10 mouse cellular contexts compared by ENCODE assay signal in the genomic region with DNA sequence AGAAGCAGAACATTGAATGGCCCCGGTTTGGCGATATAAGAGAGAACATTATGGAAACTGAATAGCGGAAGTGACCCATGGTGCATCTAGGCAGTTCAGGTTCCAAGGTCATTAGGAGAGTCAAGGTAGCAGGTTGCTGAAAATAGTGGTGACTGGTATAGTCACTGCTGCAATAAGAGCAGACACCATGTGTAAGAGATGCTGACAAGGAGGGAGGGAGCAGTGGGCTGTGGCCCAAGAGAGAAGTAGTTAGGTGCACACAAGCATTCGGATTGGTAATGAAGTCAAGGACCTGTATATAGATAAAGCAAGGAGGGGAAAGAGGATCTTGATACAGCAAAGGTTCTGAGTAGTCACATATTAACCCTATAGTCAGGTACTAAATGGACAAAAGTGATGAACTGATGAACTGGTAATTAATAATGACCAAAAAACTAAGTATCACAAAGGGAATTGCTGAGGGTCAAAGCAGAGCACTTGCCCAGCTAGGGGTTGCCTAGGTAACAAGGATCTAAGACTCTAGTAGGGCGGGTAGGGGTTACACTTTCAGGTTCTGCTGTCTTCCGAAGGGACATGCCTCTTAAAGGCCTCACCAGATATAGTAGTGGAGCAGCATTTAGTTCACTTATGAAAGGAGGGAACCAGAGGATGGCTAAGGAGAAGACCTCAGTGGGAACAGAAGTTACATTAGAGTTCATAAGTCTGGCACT.
DNase-seq lines count a peak whose midpoint lies in the region; ATAC-seq and TF ChIP-seq lines count a peak whose summit lies in the region.
"Had no signal": no experiment of that assay in that cellular context is flagged by ENCODE, and none has a peak within 500 bp of the region (broad histone marks: within the 10 kb centered on the region; RNA-seq: fewer than 3 reads in every experiment).

No protein-coding gene starts in this region.

- no peaks in the 10 kb centered on the region for H3K27me3 ChIP-seq in heart, embryonic 10.5 days (ENCODE audit: insufficient read depth, poor library complexity, severe bottlenecking)
- H3K27me3 ChIP-seq in midbrain, embryonic 11.5 days (ENCODE audit: control insufficient read depth, insufficient read depth, low read length): no peaks in the 10 kb centered on the region
- H3K27me3 ChIP-seq in midbrain, postnatal 0 days (ENCODE audit: insufficient read depth, low read length): 0 out of 2 replicates have a peak, but pooled peaks cover 3% of the 10 kb centered on the region
- H3K27me3 ChIP-seq in embryonic facial prominence, embryonic 14.5 days (replicated peaks; ENCODE audit: control insufficient read depth, insufficient read depth, low read length): no peaks in the 10 kb centered on the region
- no peaks in the 10 kb centered on the region for H3K27me3 ChIP-seq in neural tube, embryonic 14.5 days (ENCODE audit: control insufficient read depth, insufficient read depth, low read length)
- H3K27me3 ChIP-seq in kidney, embryonic 14.5 days (ENCODE audit: control insufficient read depth, insufficient read depth, low read length): no peaks in the 10 kb centered on the region

- H3K9ac ChIP-seq in midbrain, embryonic 11.5 days (ENCODE audit: low read length): no peak overlapping the region
- H3K9ac ChIP-seq in midbrain, postnatal 0 days (replicated peaks; ENCODE audit: low read length, poor library complexity, severe bottlenecking): no peak overlapping the region
- H3K9ac ChIP-seq in embryonic facial prominence, embryonic 14.5 days (ENCODE audit: low read depth, low read length): no peak overlapping the region
- no peak overlapping the region for H3K9ac ChIP-seq in neural tube, embryonic 14.5 days (replicated peaks; ENCODE audit: low read depth, low read length)
- H3K9ac ChIP-seq in kidney, embryonic 14.5 days (ENCODE audit: low read depth, low read length): no peak overlapping the region

- H3K4me1 ChIP-seq in heart, embryonic 10.5 days: peaks cover 19% of the 10 kb centered on the region
- H3K4me1 ChIP-seq in midbrain, embryonic 11.5 days (ENCODE audit: control insufficient read depth, insufficient read depth, low read length): no peaks in the 10 kb centered on the region; the same call in 1 of the 2 replicates
- H3K4me1 ChIP-seq in midbrain, postnatal 0 days (ENCODE audit: insufficient read depth, low read length): no peaks in the 10 kb centered on the region
- H3K4me1 ChIP-seq in embryonic facial prominence, embryonic 14.5 days (ENCODE audit: control insufficient read depth, insufficient read depth, low read length): no peaks in the 10 kb centered on the region
- no peaks in the 10 kb centered on the region for H3K4me1 ChIP-seq in neural tube, embryonic 14.5 days (ENCODE audit: control insufficient read depth, insufficient read depth, low read length)
- 0 out of 2 replicates have a peak, but pooled peaks cover 8% of the 10 kb centered on the region for H3K4me1 ChIP-seq in kidney, embryonic 14.5 days (ENCODE audit: control insufficient read depth, insufficient read depth, low read length)

- no peak for TF ChIP-seq CTCF in midbrain, postnatal 0 days (IDR thresholded peaks at IDR 0.05)

- no peaks in the 10 kb centered on the region for H3K9me3 ChIP-seq in heart, embryonic 10.5 days
- H3K9me3 ChIP-seq in midbrain, embryonic 11.5 days (ENCODE audit: control insufficient read depth, low read length): peaks cover 4% of the 10 kb centered on the region; the same call in 1 of the 2 replicates
- H3K9me3 ChIP-seq in midbrain, postnatal 0 days (ENCODE audit: low read length): no peaks in the 10 kb centered on the region
- peaks cover 14% of the 10 kb centered on the region for H3K9me3 ChIP-seq in embryonic facial prominence, embryonic 14.5 days (ENCODE audit: control insufficient read depth, low read length)
- peaks cover 2% of the 10 kb centered on the region; the same call in 1 of the 2 replicates for H3K9me3 ChIP-seq in neural tube, embryonic 14.5 days (ENCODE audit: control insufficient read depth, low read length)
- H3K9me3 ChIP-seq in kidney, embryonic 14.5 days (ENCODE audit: control insufficient read depth, low read length): no peaks in the 10 kb centered on the region

- peak overlapping the region; percentile 72 for H3K27ac ChIP-seq in heart, embryonic 10.5 days
- H3K27ac ChIP-seq in midbrain, embryonic 11.5 days (ENCODE audit: low read depth, low read length): no peak overlapping the region
- no peak overlapping the region for H3K27ac ChIP-seq in midbrain, postnatal 0 days (ENCODE audit: low read depth, low read length)
- H3K27ac ChIP-seq in embryonic facial prominence, embryonic 14.5 days (replicated peaks; ENCODE audit: low read depth, low read length): peak overlapping the region; percentile 61
- no peak overlapping the region for H3K27ac ChIP-seq in neural tube, embryonic 14.5 days (ENCODE audit: low read depth, low read length)
- H3K27ac ChIP-seq in kidney, embryonic 14.5 days (ENCODE audit: low read depth, low read length): no peak overlapping the region; the same call in 1 of the 2 replicates
- H3K27ac ChIP-seq: kidney, postnatal 0 days; macrophage had no signal

- 82% methylated on average over 6 of the region's 6 CpGs for WGBS in heart, embryonic 10.5 days
- WGBS in midbrain, embryonic 11.5 days: 77% methylated on average over 6 of the region's 6 CpGs
- WGBS in midbrain, postnatal 0 days: 80% methylated on average over 6 of the region's 6 CpGs
- WGBS in embryonic facial prominence, embryonic 14.5 days: 86% methylated on average over 6 of the region's 6 CpGs
- 81% methylated on average over 6 of the region's 6 CpGs for WGBS in neural tube, embryonic 14.5 days
- WGBS in kidney, embryonic 14.5 days: 88% methylated on average over 6 of the region's 6 CpGs

- DNase-seq in heart, embryonic 10.5 days (ENCODE audit: low spot score): peak; percentile 59
- no peak for DNase-seq in heart, adult 9 months (ENCODE audit: low spot score in 2 of 2)
- no peak for DNase-seq in midbrain, embryonic 11.5 days (ENCODE audit: low spot score, missing footprints)
- no peak for DNase-seq in midbrain, postnatal 0 days (ENCODE audit: low spot score)
- DNase-seq in embryonic facial prominence, embryonic 14.5 days (ENCODE audit: low spot score): no peak
- DNase-seq in testis, postnatal 14 days (ENCODE audit: low spot score): no peak

- peak; percentile 24; the same call in 1 of the 2 replicates for ATAC-seq in midbrain, embryonic 11.5 days (ENCODE audit: low FRiP score)
- ATAC-seq in midbrain, postnatal 0 days (ENCODE audit: low FRiP score): no peak
- no peak for ATAC-seq in embryonic facial prominence, embryonic 14.5 days (ENCODE audit: low read depth)
- 0 out of 2 replicates have a peak, but pooled peaks have one; percentile 13 for ATAC-seq in neural tube, embryonic 14.5 days (ENCODE audit: low read depth)
- ATAC-seq in kidney, embryonic 14.5 days (ENCODE audit: low FRiP score, low TSS enrichment): no peak

- peaks cover 57% of the 10 kb centered on the region for H3K36me3 ChIP-seq in heart, embryonic 10.5 days
- H3K36me3 ChIP-seq in midbrain, embryonic 11.5 days (ENCODE audit: control insufficient read depth, insufficient read depth, low read length): peaks cover 5% of the 10 kb centered on the region
- no peaks in the 10 kb centered on the region for H3K36me3 ChIP-seq in midbrain, postnatal 0 days (ENCODE audit: insufficient read depth, low read length)
- peaks cover 45% of the 10 kb centered on the region for H3K36me3 ChIP-seq in embryonic facial prominence, embryonic 14.5 days (ENCODE audit: control insufficient read depth, insufficient read depth, low read length)
- H3K36me3 ChIP-seq in neural tube, embryonic 14.5 days (ENCODE audit: control insufficient read depth, insufficient read depth, low read length): no peaks in the 10 kb centered on the region
- H3K36me3 ChIP-seq in kidney, embryonic 14.5 days (ENCODE audit: control insufficient read depth, insufficient read depth, low read length): peaks cover 39% of the 10 kb centered on the region

- no peak overlapping the region for H3K4me3 ChIP-seq in heart, embryonic 10.5 days
- no peak overlapping the region for H3K4me3 ChIP-seq in midbrain, embryonic 11.5 days (ENCODE audit: low read depth, low read length)
- no peak overlapping the region for H3K4me3 ChIP-seq in midbrain, postnatal 0 days (ENCODE audit: low read depth, low read length)
- H3K4me3 ChIP-seq in embryonic facial prominence, embryonic 14.5 days (ENCODE audit: low read depth, low read length): no peak overlapping the region
- no peak overlapping the region for H3K4me3 ChIP-seq in neural tube, embryonic 14.5 days (ENCODE audit: low read depth, low read length)
- H3K4me3 ChIP-seq in kidney, embryonic 14.5 days (ENCODE audit: low read length): no peak overlapping the region

- no peak overlapping the region for H3K4me2 ChIP-seq in midbrain, embryonic 11.5 days
- no peak overlapping the region for H3K4me2 ChIP-seq in midbrain, postnatal 0 days (ENCODE audit: low read depth, low read length, poor library complexity, severe bottlenecking)
- H3K4me2 ChIP-seq in embryonic facial prominence, embryonic 14.5 days (ENCODE audit: low read depth, low read length): no peak overlapping the region
- H3K4me2 ChIP-seq in neural tube, embryonic 14.5 days (ENCODE audit: low read depth, low read length): no peak overlapping the region
- no peak overlapping the region for H3K4me2 ChIP-seq in kidney, embryonic 14.5 days (replicated peaks; ENCODE audit: low read depth, low read length)

Comparison
In these comparisons a context has a peak if more than half of its experiments do, and no peak if none do; other contexts are left out.
1. ATAC-seq: peak in midbrain, embryonic 11.5 days (single experiment) and neural tube, embryonic 14.5 days (single experiment); none in midbrain, postnatal 0 days (single experiment), embryonic facial prominence, embryonic 14.5 days (single experiment) and kidney, embryonic 14.5 days (single experiment).
2. H3K27ac ChIP-seq: peak in heart, embryonic 10.5 days (single experiment) and embryonic facial prominence, embryonic 14.5 days (single experiment); none in midbrain, embryonic 11.5 days (single experiment), midbrain, postnatal 0 days (single experiment), neural tube, embryonic 14.5 days (single experiment) and kidney, embryonic 14.5 days (single experiment).